Comparison of ENCODE assay signal across 8 mouse cellular contexts in genomic region chrX:152326996-152327688, GRCm38 (mm10). TPM values are rescaled to one million over a fixed set of nuclear protein-coding genes. Genes with fewer than 3 reads are reported as not detected.
DNase-seq lines count a peak whose midpoint lies in the region; ATAC-seq and TF ChIP-seq lines count a peak whose summit lies in the region.

Gene Kantr, minus strand, starts transcription at chrX:152327495.

- peaks cover 2% of the 10 kb centered on the region; the same call in 1 of the 2 replicates for H3K4me1 ChIP-seq in embryonic fibroblast, embryonic 13.5 days (ENCODE audit: control insufficient read depth, insufficient read depth, low read length)
- H3K4me1 ChIP-seq in limb, embryonic 12.5 days (replicated peaks) = no peaks in the 10 kb centered on the region
- H3K4me1 ChIP-seq in midbrain, embryonic 14.5 days (ENCODE audit: control insufficient read depth, insufficient read depth, low read length) = peaks cover 5% of the 10 kb centered on the region; the same call in 1 of the 2 replicates
- no peaks in the 10 kb centered on the region for H3K4me1 ChIP-seq in spleen, adult 2 months (ENCODE audit: control insufficient read depth, insufficient read depth, insufficient read length)

- DNase-seq in CD4-positive helper T cell, adult 2 months (ENCODE audit: low read depth, low spot score) = peak; percentile 85
- peak; percentile 98 for DNase-seq in brain, adult 2 months (ENCODE audit: low read depth, low spot score)
- peak; percentile 86 for DNase-seq in heart, adult 8-10 months (ENCODE audit: low spot score)
- DNase-seq in kidney, adult 8-10 months = peak; percentile 83 to 85
- peak; percentile 88 for DNase-seq in midbrain, embryonic 14.5 days
- peak; percentile 55 to 63 for DNase-seq in spleen, adult 2 months (ENCODE audit: low read depth in 1 of 2, low spot score in 2 of 2)

- H3K9me3 ChIP-seq in limb, embryonic 12.5 days = no peaks in the 10 kb centered on the region
- H3K9me3 ChIP-seq in midbrain, embryonic 14.5 days (ENCODE audit: control insufficient read depth, low read length) = no peaks in the 10 kb centered on the region

- H3K4me2 ChIP-seq in limb, embryonic 12.5 days = peak within 1 kb of the TSS; percentile 53
- H3K4me2 ChIP-seq in midbrain, embryonic 14.5 days (ENCODE audit: low read length) = peak within 1 kb of the TSS; percentile 54

- no peak for TF ChIP-seq CTCF in embryonic fibroblast, embryonic 13.5 days (IDR thresholded peaks at IDR 0.05; ENCODE audit: borderline replicate concordance, insufficient read depth, low read length)
- TF ChIP-seq CTCF in spleen, adult 2 months (IDR thresholded peaks at IDR 0.05; ENCODE audit: extremely low read depth, insufficient read depth, insufficient read length, insufficient replicate concordance) = no peak

- H3K9ac ChIP-seq in limb, embryonic 12.5 days (replicated peaks) = peak within 1 kb of the TSS; percentile 63
- peak within 1 kb of the TSS; percentile 67 for H3K9ac ChIP-seq in midbrain, embryonic 14.5 days (replicated peaks; ENCODE audit: low read length)

- H3K36me3 ChIP-seq in limb, embryonic 12.5 days = no peaks in the 10 kb centered on the region
- H3K36me3 ChIP-seq in midbrain, embryonic 14.5 days (ENCODE audit: control insufficient read depth, insufficient read depth, low read length) = no peaks in the 10 kb centered on the region
- no peaks in the 10 kb centered on the region for H3K36me3 ChIP-seq in spleen, adult 2 months (ENCODE audit: control insufficient read depth, insufficient read depth, low read length)

- peaks cover 31% of the 10 kb centered on the region for H3K27me3 ChIP-seq in limb, embryonic 12.5 days
- H3K27me3 ChIP-seq in midbrain, embryonic 14.5 days (ENCODE audit: control insufficient read depth, insufficient read depth, low read length) = peaks cover 3% of the 10 kb centered on the region; the same call in 1 of the 2 replicates
- H3K27me3 ChIP-seq in spleen, adult 2 months (ENCODE audit: control insufficient read depth, insufficient read depth, low read length) = no peaks in the 10 kb centered on the region

- H3K27ac ChIP-seq in embryonic fibroblast, embryonic 13.5 days (ENCODE audit: insufficient read depth, low read length) = no peak within 1 kb of the TSS
- peak within 1 kb of the TSS; percentile 60; the same call in 1 of the 2 replicates for H3K27ac ChIP-seq in limb, embryonic 12.5 days
- H3K27ac ChIP-seq in midbrain, embryonic 14.5 days (replicated peaks; ENCODE audit: low read depth, low read length) = peak within 1 kb of the TSS; percentile 73
- H3K27ac ChIP-seq in spleen, adult 2 months (ENCODE audit: insufficient read depth, low read length) = peak within 1 kb of the TSS; percentile 67

- peak within 1 kb of the TSS; percentile 78 for H3K4me3 ChIP-seq in embryonic fibroblast, embryonic 13.5 days (ENCODE audit: insufficient read depth, low read length)
- peak within 1 kb of the TSS; percentile 53 for H3K4me3 ChIP-seq in limb, embryonic 12.5 days (replicated peaks)
- H3K4me3 ChIP-seq in midbrain, embryonic 14.5 days (replicated peaks; ENCODE audit: low read depth, low read length) = peak within 1 kb of the TSS; percentile 53
- H3K4me3 ChIP-seq in spleen, adult 2 months (ENCODE audit: extremely low read depth, insufficient read depth, insufficient read length) = peak within 1 kb of the TSS; percentile 82

- peak; percentile 99 for ATAC-seq in limb, embryonic 12.5 days (ENCODE audit: insufficient number of reproducible peaks, insufficient read depth, low FRiP score, low TSS enrichment, low read depth)
- peak; percentile 99 for ATAC-seq in midbrain, embryonic 14.5 days (ENCODE audit: low FRiP score, low TSS enrichment)

- peak; percentile 73 for TF ChIP-seq POLR2A in embryonic fibroblast, embryonic 13.5 days (IDR thresholded peaks at IDR 0.05; ENCODE audit: low read depth, low read length)
- peak; percentile 33; the same call in 1 of the 2 replicates for TF ChIP-seq POLR2A in spleen, adult 2 months (IDR thresholded peaks at IDR 0.05; ENCODE audit: low read depth, low read length)

- 13% methylated on average over 29 of the region's 29 CpGs for WGBS in limb, embryonic 12.5 days
- WGBS in midbrain, embryonic 14.5 days = 15% methylated on average over 28 of the region's 29 CpGs
- WGBS in spleen, adult 2 months = 28% methylated on average over 29 of the region's 29 CpGs

RNA-seq across cellular contexts. Expression of gene Kantr, which starts in this region (rescaled TPM):
- 8.7 and 9.1 TPM in 2 replicates for polyA plus RNA-seq in embryonic fibroblast, embryonic 13.5 days (2011; ENCODE audit: insufficient read length, low read depth, missing spikeins)
- 1 to 10 TPM; 2.3 to 5.2 (median 2.5) TPM for total RNA-seq in heart, adult 8-10 months (2022)
- 24.8 and 27.0 TPM in 2 replicates for polyA plus RNA-seq in limb, embryonic 12.5 days (2016; fragmentation: Nextera tagmentation; extraction: Ambion mirVana)
- polyA plus RNA-seq in midbrain, embryonic 14.5 days (2014; fragmentation: Nextera tagmentation; extraction: Ambion mirVana) = 36.9 TPM in 2 replicates
- 5.0 and 6.1 TPM in 2 replicates for polyA plus RNA-seq in spleen, adult 2 months (2012; rRNA removed)
